Mouse (Mus musculus) gastrocnemius, postnatal 14 days (tissue): Measurements from ENCODE around the gene F8. TPM values are rescaled to one million over a fixed set of nuclear protein-coding genes. Genes with fewer than 3 reads are reported as not detected.
A peak's percentile ranks its signal among the peaks of the same experiment; 100 is the strongest.
"Not testable (repeated sequence)": the region's sequence is repeated elsewhere in the genome, so short reads cannot be mapped to it uniquely, and the experiment has no call there.

ENCODE experiments used
- DNase-seq: peaks from one replicate; pipeline ENCODE4 v3.0.0; 2021; ENCODE audit warnings: mixed read lengths
- intact Hi-C: fragments of 180-260 bp; cut with DNase I; formaldehyde crosslinking; loops from one replicate; pipeline ENCODE4 v1.15.1; 2025; ENCODE audit warnings: low total_unique reads
- long read RNA-seq, 2 experiments: library from polyadenylated mRNA; stranded (forward); transcript quantifications; one replicate each; pipeline ENCODE4 v2.0.0; 2021
- total RNA-seq, 2 experiments: library from RNA; stranded (reverse); gene quantifications; 2 replicates each; pipeline ENCODE4 v1.2.3; 2021

The F8 gene
- under 1 TPM; 0.39 to 0.89 TPM for total RNA-seq
- long read RNA-seq, experiment 1, result 0 reads
- long read RNA-seq, experiment 2, result 0 reads

- peak; percentile 76 for DNase-seq
These were observed at the start of gene F8, which contains the start of gene Fundc2 for GRCm38 (mm10) chrX:75382195-75382771. Gene F8, minus strand, starts transcription at chrX:75382615. Gene Fundc2, plus strand, starts transcription at chrX:75382399.

DNA sequence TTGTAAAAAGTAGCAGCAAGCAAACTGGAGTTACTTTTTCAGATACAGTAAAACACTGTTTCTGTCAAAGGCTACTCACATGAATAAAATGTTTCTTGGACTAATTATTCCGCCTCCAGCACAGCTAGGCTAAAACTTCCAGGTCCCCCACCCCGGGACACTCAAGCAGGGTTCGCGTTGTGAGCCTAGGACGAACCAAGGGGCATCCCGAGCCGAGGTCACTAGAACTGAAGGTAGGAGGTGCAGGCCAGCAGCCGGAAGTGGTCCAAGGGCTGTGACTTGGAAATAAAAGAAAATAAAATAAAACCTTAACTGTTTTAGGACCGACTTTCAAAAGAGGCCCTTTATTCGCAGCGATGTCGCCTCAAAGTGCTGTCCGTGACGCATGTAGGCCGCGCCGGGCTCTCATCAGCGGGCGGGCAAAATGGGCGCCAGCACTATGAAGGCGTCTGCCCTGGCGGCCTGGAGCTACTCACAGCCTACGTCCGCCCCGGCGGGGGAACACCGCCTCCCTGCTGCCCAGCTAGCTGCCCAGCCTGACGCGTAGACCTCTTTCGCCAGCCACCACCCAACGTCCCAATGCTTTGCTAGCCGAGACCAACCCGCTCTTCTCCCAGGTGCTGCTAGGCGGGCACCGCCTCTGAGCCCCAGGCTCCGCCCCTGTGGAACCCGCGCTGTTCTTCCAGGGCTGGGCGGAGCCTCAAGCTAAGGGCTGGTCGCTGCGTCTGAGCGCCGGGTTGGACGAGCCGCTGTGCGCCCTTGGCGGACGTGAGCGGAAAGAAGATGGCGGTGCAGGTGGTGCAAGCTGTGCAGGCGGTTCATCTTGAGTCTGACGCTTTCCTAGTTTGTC lies 33.7 kb upstream of the F8 start, which contains the start of the genes Cmc4, Mtcp1 and Brcc3:
Cmc4 (minus strand) TSS at position 649 of the 850 bp plus-strand sequence.
Mtcp1 (minus strand) TSS at position 653 of the 850 bp plus-strand sequence.
Brcc3 (plus strand) TSS at position 693 of the 850 bp plus-strand sequence.
- peak; percentile 87 for DNase-seq
- intact Hi-C loops, result no loop called here

More at GRCm38 (mm10) chrX:75382195-75382771, at the start of gene F8, which contains the start of gene Fundc2:
- intact Hi-C loops, result no loop called here

- DNase-seq, result no peak
- intact Hi-C loops, result no loop called here
These were observed 27.3 kb upstream of the F8 start for GRCm38 (mm10) chrX:75409711-75410110.

GRCm38 (mm10) chrX:75403350-75403749 lies 20.9 kb upstream of the F8 start:
- intact Hi-C loops, result no loop called here
- DNase-seq, result no peak

DNA sequence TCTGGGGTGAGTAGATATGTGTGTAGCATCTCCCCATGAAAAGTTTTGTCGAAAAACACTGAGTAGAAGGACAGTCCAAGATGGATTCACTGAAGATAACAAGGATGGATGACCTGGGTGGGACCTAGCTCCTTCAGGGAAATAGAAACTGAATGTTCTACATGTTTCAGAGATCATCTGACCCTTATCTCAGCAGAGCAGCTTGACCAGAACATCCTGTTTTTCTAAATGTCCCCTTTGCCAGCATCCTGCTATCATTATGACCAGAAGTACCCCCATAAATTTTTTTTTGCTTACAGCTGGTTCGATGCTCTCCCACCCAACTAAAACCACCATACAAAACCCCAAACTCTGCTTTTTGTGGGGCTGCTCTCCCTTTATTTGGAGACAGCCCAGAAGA lies 20.3 kb upstream of the F8 start:
- intact Hi-C loops, result no loop called here
- no peak for DNase-seq

- intact Hi-C loops, result no loop called here
- DNase-seq, result no peak
These were observed 17.1 kb upstream of the F8 start for GRCm38 (mm10) chrX:75399471-75399870.

DNA sequence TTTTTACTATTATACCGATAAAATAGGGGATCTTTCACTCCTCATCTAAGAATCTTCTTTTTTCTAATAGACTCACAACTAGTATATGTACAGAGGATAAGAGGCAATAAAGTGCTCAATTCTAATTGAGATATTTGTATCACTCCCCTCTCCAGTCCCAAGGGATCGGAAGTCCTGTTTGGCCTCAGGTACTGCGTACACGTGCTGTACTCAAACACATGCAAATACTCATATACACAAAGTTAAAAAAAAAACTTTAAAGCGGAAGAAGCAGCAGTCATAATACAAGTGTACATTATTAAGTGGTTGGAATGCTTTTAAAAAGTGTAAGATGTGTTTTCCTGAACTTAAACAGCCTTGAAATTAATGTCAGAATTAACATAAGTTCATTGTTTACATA lies 716 bp downstream of the F8 start:
- intact Hi-C loops, result no loop called here
- no peak for DNase-seq

DNA sequence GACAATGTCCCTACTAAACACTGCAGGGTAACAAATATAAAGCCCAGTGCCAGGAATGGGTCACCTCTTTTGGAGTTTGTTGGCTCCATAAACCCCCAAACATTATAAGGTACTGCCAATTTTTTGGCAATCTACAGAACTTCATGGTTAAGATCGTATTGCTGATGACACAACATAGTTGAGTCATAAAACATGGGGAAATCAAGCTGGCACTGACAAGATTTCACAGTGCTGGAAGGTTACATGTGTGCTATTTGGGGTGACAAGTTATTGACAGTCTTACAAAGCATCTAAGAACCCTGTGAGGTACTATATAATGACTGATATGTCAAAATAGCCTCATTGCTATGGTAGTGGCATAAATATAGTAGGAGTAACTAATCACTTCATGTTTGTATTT lies 1.2 kb downstream of the F8 start:
- DNase-seq, result no peak
- intact Hi-C loops, result no loop called here

GRCm38 (mm10) chrX:75376815-75377214 lies 5.6 kb downstream of the F8 start:
- intact Hi-C loops, result no loop called here

DNA sequence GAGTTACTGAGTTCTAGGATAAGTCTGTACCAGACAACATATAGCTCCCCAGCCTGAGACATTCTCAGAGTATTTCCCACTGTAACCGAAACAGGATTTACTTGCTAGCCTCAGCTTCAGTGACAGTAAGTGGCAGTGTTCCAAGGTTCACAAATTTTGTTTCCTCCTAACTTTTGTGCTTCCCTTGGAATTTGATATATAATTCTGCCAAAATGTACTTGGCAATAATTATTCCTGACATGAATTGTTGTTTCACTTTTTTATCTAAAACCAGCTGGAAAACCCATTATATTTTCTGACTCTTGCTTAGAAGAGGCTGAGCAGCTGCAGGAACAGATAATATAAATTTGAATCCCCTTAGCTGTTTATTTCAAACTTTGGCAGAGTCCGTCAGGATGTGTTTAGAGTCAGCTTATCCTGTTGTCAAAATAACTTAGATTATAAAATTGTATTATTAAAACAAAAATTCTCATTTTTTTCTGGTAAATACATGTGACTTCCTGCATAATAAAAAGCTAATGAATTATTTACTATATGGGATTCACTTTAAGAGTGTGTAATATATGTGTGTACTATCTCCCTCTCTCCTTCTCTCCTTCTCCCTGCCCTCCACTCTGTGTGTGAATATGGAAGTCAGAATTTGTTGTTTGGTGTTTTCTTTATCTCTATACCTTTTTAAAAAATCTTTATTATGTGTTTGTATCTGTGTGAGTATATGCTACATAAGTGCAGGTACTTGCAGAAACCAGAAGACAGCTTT lies 9.6 kb downstream of the F8 start:
- intact Hi-C loops, result no loop called here
- no peak for DNase-seq

More at GRCm38 (mm10) chrX:75376815-75377214, 5.6 kb downstream of the F8 start:
- DNase-seq, result no peak

GRCm38 (mm10) chrX:75370197-75370596 lies 12.2 kb downstream of the F8 start:
- no peak for DNase-seq
- intact Hi-C loops, result no loop called here

DNA sequence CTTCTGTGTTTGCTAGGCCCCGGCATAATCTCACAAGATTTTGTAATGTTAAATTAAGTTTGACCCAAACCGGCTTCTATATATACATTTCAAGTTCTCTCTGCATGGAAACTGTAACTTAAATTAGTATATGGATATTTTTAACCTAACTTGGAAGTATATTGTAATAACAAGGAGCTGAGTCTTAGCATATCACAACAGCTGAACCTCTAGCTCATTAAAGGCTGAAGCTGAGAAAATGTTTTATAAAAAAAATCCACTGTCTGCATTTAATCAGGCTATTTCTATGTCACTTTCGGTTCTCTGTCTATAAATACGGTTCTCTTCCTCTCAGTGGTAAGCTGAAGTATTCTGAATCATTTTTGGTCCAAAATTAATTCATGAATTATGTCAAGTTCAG lies 58.9 kb downstream of the F8 start:
- intact Hi-C loops, result no loop called here

DNA sequence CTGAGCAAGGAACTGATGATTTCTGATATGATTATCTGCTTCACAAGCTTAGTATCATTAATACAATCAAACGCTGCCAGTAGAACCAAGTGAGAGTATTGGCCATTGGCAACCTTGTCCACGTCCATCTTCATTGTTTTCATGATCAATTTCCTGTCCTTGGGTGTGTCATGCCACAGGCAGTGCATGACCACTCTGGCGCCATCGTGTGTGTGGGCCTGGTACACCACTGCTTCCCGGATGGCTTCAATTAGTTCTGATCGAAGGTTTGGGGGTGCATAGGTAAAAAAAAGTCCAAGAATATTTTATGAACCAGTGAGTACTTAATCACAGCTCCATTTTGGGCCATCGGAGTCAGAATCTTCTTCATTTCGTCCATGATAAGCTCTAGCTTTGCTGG lies 110.7 kb downstream of the F8 start:
- intact Hi-C loops, result no loop called here
- no peak for DNase-seq

More for the DNA sequence above, 58.9 kb downstream of the F8 start:
- DNase-seq, result no peak

GRCm38 (mm10) chrX:75233603-75234376 lies 148.6 kb downstream of the F8 start:
- DNase-seq, intact Hi-C loops: not testable (repeated sequence)

DNA sequence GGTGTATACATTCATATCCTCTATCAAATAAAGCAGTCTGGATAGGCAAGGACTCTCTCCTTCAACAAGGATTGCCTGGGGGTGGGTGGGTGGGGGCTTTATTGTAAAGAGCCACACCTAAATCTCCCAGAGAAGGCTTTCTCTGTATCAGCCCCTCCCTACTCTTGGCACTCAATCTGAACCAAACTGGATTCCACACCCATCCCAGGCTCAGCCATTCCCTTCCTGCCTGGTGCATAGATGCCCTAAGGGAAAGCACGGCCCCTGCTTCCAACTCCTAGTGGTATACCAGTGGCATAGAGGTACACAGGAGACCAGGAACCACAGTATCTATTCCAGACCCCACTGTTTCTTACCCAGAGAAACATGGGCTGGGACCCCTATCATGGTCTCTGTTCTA lies 151.0 kb downstream of the F8 start:
- DNase-seq, result no peak
- intact Hi-C loops, result no loop called here

- intact Hi-C loops, result no loop called here
- DNase-seq, result no peak
These were observed 218.7 kb downstream of the F8 start, which contains the start of gene Smim9 for GRCm38 (mm10) chrX:75163670-75164069. Gene Smim9, minus strand, starts transcription at chrX:75163770.

DNA sequence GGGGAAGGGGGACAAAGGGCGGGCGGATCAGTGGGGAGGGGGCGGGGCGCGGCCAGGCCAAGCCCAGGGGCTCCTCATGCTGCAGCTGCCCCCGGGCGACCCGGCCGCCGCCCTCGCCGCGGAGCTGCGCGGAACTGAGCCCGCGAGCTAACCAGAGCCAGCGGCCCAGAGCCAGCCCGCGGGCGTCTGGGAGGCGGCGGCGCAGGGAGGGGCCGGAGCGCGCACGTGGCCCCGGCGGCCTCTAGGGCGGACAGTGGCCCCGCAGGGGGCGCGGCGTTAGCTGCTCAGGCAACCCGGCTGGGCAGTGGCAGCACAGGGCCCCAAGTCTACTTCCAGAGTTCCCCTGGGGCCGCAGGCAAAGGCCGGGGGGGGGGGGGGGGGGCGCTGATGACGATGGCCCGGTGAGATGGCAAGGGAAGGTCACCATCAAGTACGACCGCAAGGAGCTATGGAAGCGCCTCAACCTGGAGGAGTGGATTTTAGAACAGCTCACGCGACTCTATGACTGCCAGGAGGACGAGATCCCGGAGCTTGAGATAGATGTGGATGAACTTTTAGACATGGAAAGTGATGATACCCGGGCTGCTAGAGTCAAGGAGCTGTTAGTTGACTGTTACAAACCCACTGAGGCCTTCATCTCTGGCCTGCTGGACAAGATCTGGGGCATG lies 226.7 kb downstream of the F8 start:
- peak; percentile 57 for DNase-seq
- intact Hi-C loops, result no loop called here

GRCm38 (mm10) chrX:75152249-75152648 lies 230.2 kb downstream of the F8 start:
- intact Hi-C loops, result no loop called here
- DNase-seq, result no peak

DNA sequence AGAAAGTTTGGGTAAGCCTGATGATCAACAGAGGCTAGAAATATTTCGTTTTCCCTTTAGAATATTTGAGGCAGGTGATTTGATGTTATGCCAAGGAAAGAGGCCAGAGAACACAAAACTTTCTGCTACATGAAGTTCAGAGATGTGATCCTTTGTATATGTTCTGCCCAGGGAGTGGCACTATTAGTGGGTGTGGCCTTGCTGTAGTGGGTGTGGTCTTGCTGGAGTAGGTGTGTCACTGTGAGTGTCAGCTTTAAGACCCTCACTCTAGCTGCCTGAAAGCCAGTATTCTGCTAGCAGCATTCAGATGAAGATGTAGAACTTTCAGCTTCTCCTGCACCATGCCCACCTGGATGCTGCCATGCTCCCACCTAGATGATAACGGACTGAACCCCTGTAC lies 232.1 kb downstream of the F8 start:
- intact Hi-C loops, result no loop called here
- no peak for DNase-seq
